Mouse (Mus musculus) forebrain, embryonic 15.5 days (tissue): Measurements from ENCODE around the gene Prss53. TPM values are rescaled to one million over a fixed set of nuclear protein-coding genes. Genes with fewer than 3 reads are reported as not detected.
"Not testable (repeated sequence)": the region's sequence is repeated elsewhere in the genome, so short reads cannot be mapped to it uniquely, and the experiment has no call there.

Experiments
- ATAC-seq: fragments of 200-750 bp; cut with Nextera tagmentation; replicated peaks from 2 replicates; pipeline ENCODE4 v1.8.0; 2017; ENCODE audit warnings: mild to moderate bottlenecking, moderate TSS enrichment, moderate library complexity
- H3K27ac ChIP-seq: fragments of 300-500 bp; sonication (generic); replicated peaks from 2 replicates; pipeline ENCODE4 v1.5.1; 2015; ENCODE audit warnings: mild to moderate bottlenecking, inconsistent platforms
- H3K27me3 ChIP-seq: fragments of 300-500 bp; sonication (generic); 2 replicates; pipeline ENCODE4 v1.6.1; 2015; ENCODE audit warnings: inconsistent platforms
- H3K36me3 ChIP-seq: fragments of 300-500 bp; sonication (generic); 2 replicates; pipeline ENCODE4 v1.6.1; 2015; ENCODE audit warnings: mild to moderate bottlenecking, inconsistent platforms
- H3K4me1 ChIP-seq: fragments of 300-500 bp; sonication (generic); 2 replicates; pipeline ENCODE4 v1.6.1; 2015; ENCODE audit warnings: inconsistent platforms
- H3K4me2 ChIP-seq: fragments of 300-500 bp; sonication (generic); replicated peaks from 2 replicates; pipeline ENCODE4 v1.6.1; 2015; ENCODE audit warnings: mild to moderate bottlenecking, inconsistent platforms
- H3K4me3 ChIP-seq: fragments of 300-500 bp; sonication (generic); 2 replicates; pipeline ENCODE4 v1.5.1; 2015; ENCODE audit warnings: mild to moderate bottlenecking, inconsistent platforms
- H3K9ac ChIP-seq: fragments of 300-500 bp; sonication (generic); replicated peaks from 2 replicates; pipeline ENCODE4 v1.6.1; 2015; ENCODE audit warnings: mild to moderate bottlenecking, inconsistent platforms
- H3K9me3 ChIP-seq: fragments of 300-500 bp; sonication (generic); 2 replicates; pipeline ENCODE4 v1.6.1; 2016; ENCODE audit warnings: inconsistent platforms
- WGBS: fragments of 180-500 bp; shearing (Covaris S2); methylation state at CpG from one replicate; pipeline ENCODE4 v1.1.7; 2015; ENCODE audit warnings: mixed read lengths; 5-methylcytosine and 5-hydroxymethylcytosine counted together
- polyA plus RNA-seq: library from polyadenylated mRNA; unstranded; fragments of >200 nt; fragmentation: Nextera tagmentation; extraction: Ambion mirVana; gene quantifications from 2 replicates; pipeline ENCODE4 v1.2.1, GENCODE M21; 2015

Gene Prss53
- polyA plus RNA-seq, 1 experiment from 2014 or later, result 0.92 TPM

DNA sequence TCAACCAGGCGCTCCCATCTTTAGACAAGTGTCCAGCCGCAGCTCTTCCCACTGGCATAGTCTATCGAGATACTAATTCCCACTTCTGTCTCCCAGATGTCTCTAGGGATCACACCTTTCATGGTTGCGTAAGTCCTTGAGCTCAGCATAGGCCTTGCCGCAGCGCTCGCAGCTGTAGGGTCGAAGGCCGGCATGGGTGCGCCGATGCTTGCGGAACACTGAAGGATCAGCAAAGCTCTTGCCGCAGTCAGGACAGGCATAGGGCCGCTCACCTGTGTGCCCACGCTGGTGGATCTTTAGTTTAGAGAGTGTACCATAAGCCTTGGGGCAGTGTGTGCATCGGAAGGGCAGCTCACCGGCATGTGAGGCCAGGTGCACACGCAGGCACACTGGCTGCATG, 23.1 kb downstream of the Prss53 start:
- H3K4me1 ChIP-seq, result peaks cover under 1% of the 10 kb centered on the region
- no peaks in the 10 kb centered on the region for H3K27me3 ChIP-seq
- H3K4me3 ChIP-seq, result no peak overlapping the region
- no peak overlapping the region for H3K27ac ChIP-seq
- H3K9me3 ChIP-seq, result no peaks in the 10 kb centered on the region
- ATAC-seq, result no peak
- WGBS, result 95% methylated on average over 18 of the region's 18 CpGs
- peaks cover 57% of the 10 kb centered on the region for H3K36me3 ChIP-seq
- no peak overlapping the region for H3K9ac ChIP-seq
- H3K4me2 ChIP-seq, result no peak overlapping the region

- Histone ChIP-seq H3K27ac (no peak overlapping the region), H3K9ac (no peak overlapping the region), H3K4me3 (no peak overlapping the region), H3K4me2 (no peak overlapping the region), H3K36me3 (peaks cover 48% of the 10 kb centered on the region), H3K27me3 (no peaks in the 10 kb centered on the region), H3K4me1 (no peaks in the 10 kb centered on the region), H3K9me3 (no peaks in the 10 kb centered on the region)
- 97% methylated on average over 12 of the region's 12 CpGs for WGBS
- no peak for ATAC-seq
Observed at GRCm38 (mm10) chr7:127866434-127866833, 24.3 kb downstream of the Prss53 start.

- Histone ChIP-seq H3K4me1 (no peaks in the 10 kb centered on the region), H3K9ac (no peak overlapping the region), H3K4me2 (no peak overlapping the region), H3K27me3 (no peaks in the 10 kb centered on the region), H3K27ac (no peak overlapping the region), H3K36me3 (no peaks in the 10 kb centered on the region; the same call in 1 of the 2 replicates), H3K9me3 (no peaks in the 10 kb centered on the region), H3K4me3 (no peak overlapping the region)
- 89% methylated on average over 6 of the region's 6 CpGs for WGBS
- ATAC-seq, result no peak
Observed at GRCm38 (mm10) chr7:127858258-127858657, 32.5 kb downstream of the Prss53 start.

GRCm38 (mm10) chr7:127850906-127851305, 39.9 kb downstream of the Prss53 start:
- H3K27me3 ChIP-seq, result no peaks in the 10 kb centered on the region
- H3K9me3 ChIP-seq, result no peaks in the 10 kb centered on the region
- H3K9ac ChIP-seq, result no peak overlapping the region
- 79% methylated on average over 5 of the region's 5 CpGs for WGBS
- H3K36me3 ChIP-seq, result no peaks in the 10 kb centered on the region
- no peak for ATAC-seq
- no peak overlapping the region for H3K4me3 ChIP-seq
- H3K4me2 ChIP-seq, result no peak overlapping the region
- H3K27ac ChIP-seq, result no peak overlapping the region
- H3K4me1 ChIP-seq, result no peaks in the 10 kb centered on the region

DNA sequence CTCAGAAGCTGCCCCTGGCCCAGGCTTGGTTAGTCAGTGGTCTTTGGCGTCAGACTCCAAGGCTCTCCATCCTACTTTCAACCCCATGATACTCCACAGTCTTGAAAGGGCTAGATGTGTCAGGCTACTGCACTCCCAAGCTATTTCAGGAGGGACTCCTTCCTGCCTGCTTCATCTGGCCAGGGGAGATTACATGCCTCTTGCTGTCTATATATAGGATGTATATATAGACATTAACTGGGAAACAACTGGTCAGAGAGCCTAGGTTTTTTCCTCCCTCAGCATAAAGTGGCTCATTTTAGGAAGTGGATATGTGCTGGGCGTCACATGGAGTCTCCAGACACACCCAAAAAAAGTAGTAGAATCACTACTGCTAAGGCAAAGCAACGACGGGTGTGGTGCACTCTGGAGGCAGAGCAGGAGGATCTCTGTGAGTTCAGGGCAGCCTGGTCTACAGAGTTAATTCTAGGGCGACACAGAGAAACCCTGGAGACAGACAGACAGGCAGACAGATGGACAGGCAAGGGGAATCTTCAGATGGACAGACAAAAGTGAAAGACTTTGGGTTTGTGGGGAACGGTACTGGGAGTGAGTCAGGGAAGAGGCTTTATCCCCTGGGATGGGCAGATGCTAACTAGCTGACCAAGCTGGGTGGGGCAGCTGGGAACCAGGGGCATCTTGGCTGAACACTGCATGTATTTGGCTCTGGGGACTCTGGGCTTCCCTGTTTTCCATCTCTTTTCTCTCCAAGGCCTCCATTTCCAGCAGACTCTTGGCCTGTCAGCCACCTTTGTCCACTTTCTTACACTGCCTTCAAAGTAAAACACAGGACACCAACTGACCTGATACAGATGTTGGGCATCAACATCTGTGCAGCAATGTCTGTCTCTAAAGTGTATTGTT, 40.5 kb downstream of the Prss53 start:
- 85% methylated on average over 6 of the region's 6 CpGs for WGBS
- Histone ChIP-seq H3K9me3 (no peaks in the 10 kb centered on the region), H3K9ac (no peak overlapping the region), H3K4me3 (no peak overlapping the region), H3K4me1 (no peaks in the 10 kb centered on the region), H3K36me3 (no peaks in the 10 kb centered on the region), H3K27ac (no peak overlapping the region), H3K4me2 (no peak overlapping the region), H3K27me3 (no peaks in the 10 kb centered on the region)
- ATAC-seq, result no peak

- Histone ChIP-seq H3K4me2 (peak overlapping the region; percentile 97), H3K9me3 (no peaks in the 10 kb centered on the region), H3K27ac (peak overlapping the region; percentile 95), H3K4me3 (peak overlapping the region; percentile 66), H3K36me3 (no peaks in the 10 kb centered on the region), H3K4me1 (peaks cover 15% of the 10 kb centered on the region), H3K9ac (peak overlapping the region; percentile 59), H3K27me3 (no peaks in the 10 kb centered on the region)
- peak; percentile 66 for ATAC-seq
- under 1% methylated on average over 40 of the region's 40 CpGs for WGBS
Observed at GRCm38 (mm10) chr7:127842001-127842718, 48.6 kb downstream of the Prss53 start.

- peak overlapping the region; percentile 59 for H3K9ac ChIP-seq
- WGBS, result 0% methylated on average over 46 of the region's 46 CpGs
Observed at GRCm38 (mm10) chr7:127841340-127842000, 49.3 kb downstream of the Prss53 start.

GRCm38 (mm10) chr7:127840886-127841285, 49.9 kb downstream of the Prss53 start:
- H3K9me3 ChIP-seq, result no peaks in the 10 kb centered on the region
- peak overlapping the region; percentile 66 for H3K4me3 ChIP-seq
- ATAC-seq, result peak; percentile 47
- H3K27ac ChIP-seq, result peak overlapping the region; percentile 95
- no peaks in the 10 kb centered on the region for H3K27me3 ChIP-seq
- peak overlapping the region; percentile 97 for H3K4me2 ChIP-seq
- H3K9ac ChIP-seq, result peak overlapping the region; percentile 59
- H3K36me3 ChIP-seq, result no peaks in the 10 kb centered on the region
- peaks cover 15% of the 10 kb centered on the region for H3K4me1 ChIP-seq
- WGBS, result 3% methylated on average over 15 of the region's 15 CpGs

More at GRCm38 (mm10) chr7:127841340-127842000, 49.3 kb downstream of the Prss53 start:
- Histone ChIP-seq H3K9me3 (no peaks in the 10 kb centered on the region), H3K36me3 (no peaks in the 10 kb centered on the region), H3K4me3 (peak overlapping the region; percentile 66), H3K27ac (peak overlapping the region; percentile 95), H3K27me3 (no peaks in the 10 kb centered on the region), H3K4me1 (peaks cover 15% of the 10 kb centered on the region), H3K4me2 (peak overlapping the region; percentile 97)
- peak; percentile 95 for ATAC-seq

GRCm38 (mm10) chr7:127840031-127840430, 50.7 kb downstream of the Prss53 start:
- not testable (repeated sequence) for ATAC-seq

GRCm38 (mm10) chr7:127837878-127838277, 52.9 kb downstream of the Prss53 start:
- peaks cover 15% of the 10 kb centered on the region for H3K4me1 ChIP-seq
- not testable (repeated sequence) for ATAC-seq, H3K27me3 ChIP-seq, H3K27ac ChIP-seq, H3K9ac ChIP-seq, H3K4me3 ChIP-seq, H3K36me3 ChIP-seq, H3K9me3 ChIP-seq, H3K4me2 ChIP-seq
- WGBS, result 83% methylated on average over 4 of the region's 4 CpGs

More at GRCm38 (mm10) chr7:127840031-127840430, 50.7 kb downstream of the Prss53 start:
- not testable (repeated sequence) for H3K27me3 ChIP-seq, H3K9me3 ChIP-seq, H3K4me2 ChIP-seq, H3K36me3 ChIP-seq, H3K4me3 ChIP-seq, H3K9ac ChIP-seq, H3K27ac ChIP-seq
- H3K4me1 ChIP-seq, result peaks cover 15% of the 10 kb centered on the region
- WGBS, result 80% methylated on average over 2 of the region's 2 CpGs

DNA sequence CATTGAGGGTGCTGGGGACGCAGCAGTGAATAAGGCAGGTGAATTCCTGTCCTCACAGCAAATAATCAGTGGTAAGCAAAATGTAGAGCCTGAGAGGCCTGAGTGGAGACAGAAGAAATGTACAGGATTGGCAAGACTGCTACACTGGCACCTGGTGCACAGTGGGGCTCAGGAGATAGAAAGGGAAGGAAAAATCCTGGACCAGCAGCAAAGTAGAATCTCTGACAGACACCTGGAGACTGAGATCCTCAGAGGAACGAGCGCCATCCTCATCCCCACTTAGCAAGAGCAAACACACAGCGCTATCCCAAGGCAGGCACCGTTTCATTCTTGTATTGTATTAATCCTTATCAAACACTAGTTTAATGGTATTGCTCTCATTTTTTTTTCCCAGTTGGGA, 53.3 kb downstream of the Prss53 start:
- Histone ChIP-seq H3K4me1 (peaks cover 12% of the 10 kb centered on the region), H3K9ac (no peak overlapping the region), H3K4me2 (no peak overlapping the region), H3K9me3 (no peaks in the 10 kb centered on the region), H3K4me3 (no peak overlapping the region), H3K36me3 (no peaks in the 10 kb centered on the region), H3K27me3 (no peaks in the 10 kb centered on the region), H3K27ac (no peak overlapping the region)
- 94% methylated on average over 5 of the region's 5 CpGs for WGBS
- no peak for ATAC-seq
